Mouse (Mus musculus): Measurements from ENCODE around the gene Atad1. TPM values are rescaled to one million over a fixed set of nuclear protein-coding genes. Genes with fewer than 3 reads are reported as not detected.

Gene Atad1
- 59.5 and 68.4 TPM in 2 replicates for polyA plus RNA-seq (2012; rRNA removed)

DNA sequence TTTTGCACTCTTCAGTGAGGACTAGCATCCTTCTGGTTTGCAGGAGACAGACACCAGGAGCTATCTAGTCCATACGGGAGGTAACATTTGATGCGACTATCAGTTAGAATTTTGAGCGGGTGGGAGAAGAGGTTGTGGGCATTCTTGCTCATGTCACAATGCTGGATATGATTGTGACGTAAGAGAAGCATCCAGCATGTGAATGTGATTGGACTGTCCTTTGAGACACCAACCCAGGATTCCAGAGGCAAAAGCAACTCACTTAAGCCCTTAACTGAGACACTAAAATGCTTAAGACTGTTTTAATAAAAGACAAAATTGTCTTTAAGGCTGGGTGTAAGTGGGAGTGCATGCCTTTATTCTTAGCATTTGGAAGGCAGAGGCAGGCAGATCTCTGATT, at the start of gene Atad1:
Gene Atad1, minus strand, starts transcription at position 101 of the 400 bp plus-strand sequence.

DNA sequence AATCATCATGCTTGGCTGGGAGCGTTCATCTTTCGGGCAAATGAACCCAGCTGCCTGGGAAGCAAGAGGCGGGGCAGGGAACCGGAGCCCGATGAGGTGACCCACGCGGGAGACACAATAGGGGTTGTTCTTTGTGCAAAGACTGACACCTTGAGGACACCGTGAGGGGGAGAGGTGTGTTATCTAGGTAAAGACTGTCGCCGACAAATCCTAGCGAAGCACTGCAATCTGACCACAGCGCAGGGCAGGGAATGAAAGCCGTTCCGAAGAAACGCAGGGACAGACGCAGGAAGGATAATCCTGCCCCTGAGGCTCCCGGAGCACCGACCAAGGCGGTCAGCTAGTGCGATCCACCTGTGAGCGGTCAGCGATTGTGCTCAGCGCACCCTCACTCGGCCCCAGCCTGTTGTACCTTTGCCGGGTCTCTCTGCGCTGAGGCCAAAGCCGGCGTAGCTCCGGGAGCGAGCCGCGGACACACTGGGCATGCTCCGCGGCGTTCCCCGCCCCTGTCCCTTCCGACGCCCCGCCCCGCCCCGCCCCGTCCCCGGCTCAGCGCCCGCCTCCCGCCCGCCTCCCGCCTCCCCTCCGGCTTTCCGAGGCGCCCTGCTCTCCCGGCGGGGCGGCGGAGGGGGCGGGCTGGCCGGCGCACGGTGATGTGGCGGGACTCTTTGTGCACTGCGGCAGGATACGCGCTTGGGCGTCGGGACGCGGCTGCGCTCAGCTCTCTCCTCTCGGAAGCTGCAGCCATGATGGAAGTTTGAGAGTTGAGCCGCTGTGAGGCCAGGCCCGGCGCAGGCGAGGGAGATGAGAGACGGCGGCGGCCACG, 17.5 kb upstream of the Atad1 start, which contains the start of gene Pten:
Gene Pten, plus strand, starts transcription at position 598 of the 826 bp plus-strand sequence.

Other genes with a start within 250 kb of the Atad1 start
- 1.6 and 13.3 TPM in 2 replicates for gene Papss2, start 144.0 kb downstream of the Atad1 start, polyA plus RNA-seq (2012; rRNA removed)
- 24.5 and 26.3 TPM in 2 replicates for gene Pten, start 17.7 kb upstream of the Atad1 start, polyA plus RNA-seq (2012; rRNA removed)

Measured in central nervous system, embryonic 14 days (tissue).